In genomic region chr14:13917630-13918029, GRCm38 (mm10) we compare ENCODE assay signal across 9 mouse cellular contexts. TPM values are rescaled to one million over a fixed set of nuclear protein-coding genes. Genes with fewer than 3 reads are reported as not detected.
DNase-seq lines count a peak whose midpoint lies in the region; ATAC-seq and TF ChIP-seq lines count a peak whose summit lies in the region.
"Had no signal": no experiment of that assay in that cellular context is flagged by ENCODE, and none has a peak within 500 bp of the region (broad histone marks: within the 10 kb centered on the region; RNA-seq: fewer than 3 reads in every experiment).

No protein-coding gene starts in this region.

- H3K36me3 ChIP-seq in liver, postnatal 0 days (replicated peaks; ENCODE audit: insufficient read depth, low read length): no peaks in the 10 kb centered on the region
- H3K36me3 ChIP-seq: limb, embryonic 15.5 days had no signal

- 47% methylated on average over 3 of the region's 3 CpGs for WGBS in liver, postnatal 0 days (ENCODE audit: insufficient replicate concordance)

- peak; percentile 80 for TF ChIP-seq CTCF in liver, postnatal 0 days (IDR thresholded peaks at IDR 0.05; ENCODE audit: low read depth)

- peak; percentile 25 to 84 for DNase-seq in adrenal gland, adult (ENCODE audit: inconsistent age in 2 of 2, low spot score in 1 of 2)
- DNase-seq in adrenal gland, postnatal 25 days: no peak
- peak; percentile 64 for DNase-seq in Muller cell, postnatal 12 days (ENCODE audit: inconsistent ontology term)
- peak; percentile 39 for DNase-seq in cerebellum, adult 9-11 months
- DNase-seq in frontal cortex, postnatal 36 days (ENCODE audit: low spot score in 2 of 2): peak; percentile 32 to 79
- DNase-seq in kidney, postnatal 10 days: peak; percentile 71
- peak; percentile 45 for DNase-seq in liver, postnatal 0 days
- peak; percentile 50 for DNase-seq in retina, adult 2 months (ENCODE audit: low read depth, low spot score)

- no peak overlapping the region for H3K4me3 ChIP-seq in liver, postnatal 0 days (ENCODE audit: low read depth, low read length)
- H3K4me3 ChIP-seq: limb, embryonic 15.5 days had no signal

- no peak overlapping the region for H3K27ac ChIP-seq in liver, postnatal 0 days (ENCODE audit: low read depth)
- H3K27ac ChIP-seq: limb, embryonic 15.5 days had no signal

- H3K9me3 ChIP-seq in liver, postnatal 0 days (ENCODE audit: low read length): no peaks in the 10 kb centered on the region
- H3K9me3 ChIP-seq: limb, embryonic 15.5 days had no signal

- no peaks in the 10 kb centered on the region for H3K27me3 ChIP-seq in liver, postnatal 0 days (ENCODE audit: insufficient read depth, low read length)
- H3K27me3 ChIP-seq: limb, embryonic 15.5 days had no signal

- no peak overlapping the region for H3K4me2 ChIP-seq in liver, postnatal 0 days (ENCODE audit: low read depth, low read length)
- H3K4me2 ChIP-seq: limb, embryonic 15.5 days had no signal

- no peak for TF ChIP-seq EP300 in liver, postnatal 0 days (IDR thresholded peaks at IDR 0.05; ENCODE audit: low read depth)

- no peak overlapping the region for H3K9ac ChIP-seq in liver, postnatal 0 days (replicated peaks)
- H3K9ac ChIP-seq: limb, embryonic 15.5 days had no signal

- ATAC-seq in liver, postnatal 0 days: no peak

- no peaks in the 10 kb centered on the region for H3K4me1 ChIP-seq in liver, postnatal 0 days (ENCODE audit: insufficient read depth)
- H3K4me1 ChIP-seq: limb, embryonic 15.5 days had no signal

RNA-seq across cellular contexts. Expression of gene Gm281, which starts 3.4 kb away (rescaled TPM):
- total RNA-seq in adrenal gland, postnatal 25 days (2021): not detected in 2 replicates
- not detected in 2 replicates for polyA plus RNA-seq in liver, postnatal 0 days (2015; fragmentation: Nextera tagmentation; extraction: Ambion mirVana)
- polyA plus RNA-seq: limb, embryonic 15.5 days had no signal

RNA-seq across cellular contexts. Expression of gene Atxn7, which starts 43.6 kb away (rescaled TPM):
- 28.7 and 30.4 TPM in 2 replicates for total RNA-seq in adrenal gland, postnatal 25 days (2021)
- 2.0 and 2.1 TPM in 2 replicates for polyA plus RNA-seq in liver, postnatal 0 days (2015; fragmentation: Nextera tagmentation; extraction: Ambion mirVana)

RNA-seq across cellular contexts. Expression of gene Thoc7, which starts 44.0 kb away (rescaled TPM):
- 105 and 129 TPM in 2 replicates for total RNA-seq in adrenal gland, postnatal 25 days (2021)
- 113 and 123 TPM in 2 replicates for polyA plus RNA-seq in liver, postnatal 0 days (2015; fragmentation: Nextera tagmentation; extraction: Ambion mirVana)
